Mouse (Mus musculus): ENCODE data around the gene Tmem44. TPM values are rescaled to one million over a fixed set of nuclear protein-coding genes. Genes with fewer than 3 reads are reported as not detected.

Tmem44 gene
- total RNA-seq, 2 experiments from 2014 or later, result 19.4 to 19.7 TPM

GRCm38 (mm10) chr16:30552621-30553338, 2.1 kb upstream of the Tmem44 start:
- DNase-seq, result peak; percentile 94

- DNase-seq, result peak; percentile 90
Observed at GRCm38 (mm10) chr16:30549966-30550747, 485 bp downstream of the Tmem44 start.

GRCm38 (mm10) chr16:30549516-30549915, 1.1 kb downstream of the Tmem44 start:
- no peak for DNase-seq

- no peak for DNase-seq
Observed at GRCm38 (mm10) chr16:30548291-30548690, 2.4 kb downstream of the Tmem44 start.

GRCm38 (mm10) chr16:30544693-30545092, 5.9 kb downstream of the Tmem44 start:
- DNase-seq, result no peak

GRCm38 (mm10) chr16:30543386-30543785, 7.3 kb downstream of the Tmem44 start:
- DNase-seq, result no peak

GRCm38 (mm10) chr16:30542826-30543225, 7.8 kb downstream of the Tmem44 start:
- no peak for DNase-seq

GRCm38 (mm10) chr16:30540107-30541001, 10.3 kb downstream of the Tmem44 start:
- no peak for DNase-seq

- peak; percentile 67 for DNase-seq
Observed at GRCm38 (mm10) chr16:30539433-30539832, 11.2 kb downstream of the Tmem44 start.

GRCm38 (mm10) chr16:30535075-30535474, 15.6 kb downstream of the Tmem44 start:
- no peak for DNase-seq

GRCm38 (mm10) chr16:30533592-30533991, 17.1 kb downstream of the Tmem44 start:
- DNase-seq, result no peak

- no peak for DNase-seq
Observed at GRCm38 (mm10) chr16:30532929-30533328, 17.7 kb downstream of the Tmem44 start.

GRCm38 (mm10) chr16:30531761-30532406, 18.8 kb downstream of the Tmem44 start:
- DNase-seq, result peak; percentile 77

- DNase-seq, result peak; percentile 57
Observed at GRCm38 (mm10) chr16:30530815-30531214, 19.8 kb downstream of the Tmem44 start.

GRCm38 (mm10) chr16:30528386-30528785, 22.3 kb downstream of the Tmem44 start:
- no peak for DNase-seq

- no peak for DNase-seq
Observed at GRCm38 (mm10) chr16:30527889-30528288, 22.8 kb downstream of the Tmem44 start.

- no peak for DNase-seq
Observed at GRCm38 (mm10) chr16:30525756-30526155, 24.9 kb downstream of the Tmem44 start.

GRCm38 (mm10) chr16:30524481-30524880, 26.2 kb downstream of the Tmem44 start:
- no peak for DNase-seq

- peak; percentile 4 for DNase-seq
Observed at GRCm38 (mm10) chr16:30522253-30522940, 28.2 kb downstream of the Tmem44 start.

GRCm38 (mm10) chr16:30521147-30521546, 29.5 kb downstream of the Tmem44 start:
- DNase-seq, result no peak

- DNase-seq, result peak; percentile 87
Observed at GRCm38 (mm10) chr16:30520361-30520823, 30.2 kb downstream of the Tmem44 start.

Measured in heart, postnatal 4 days (tissue).